Mouse (Mus musculus): ENCODE data around the gene Thbs3.

The Thbs3 gene

GRCm38 (mm10) chr3:89214681-89215411 is at the start of gene Thbs3:
TSS of gene Thbs3 (plus strand) at chr3:89215180.
- peak; percentile 85 for DNase-seq (ENCODE audit: low read depth)

DNA sequence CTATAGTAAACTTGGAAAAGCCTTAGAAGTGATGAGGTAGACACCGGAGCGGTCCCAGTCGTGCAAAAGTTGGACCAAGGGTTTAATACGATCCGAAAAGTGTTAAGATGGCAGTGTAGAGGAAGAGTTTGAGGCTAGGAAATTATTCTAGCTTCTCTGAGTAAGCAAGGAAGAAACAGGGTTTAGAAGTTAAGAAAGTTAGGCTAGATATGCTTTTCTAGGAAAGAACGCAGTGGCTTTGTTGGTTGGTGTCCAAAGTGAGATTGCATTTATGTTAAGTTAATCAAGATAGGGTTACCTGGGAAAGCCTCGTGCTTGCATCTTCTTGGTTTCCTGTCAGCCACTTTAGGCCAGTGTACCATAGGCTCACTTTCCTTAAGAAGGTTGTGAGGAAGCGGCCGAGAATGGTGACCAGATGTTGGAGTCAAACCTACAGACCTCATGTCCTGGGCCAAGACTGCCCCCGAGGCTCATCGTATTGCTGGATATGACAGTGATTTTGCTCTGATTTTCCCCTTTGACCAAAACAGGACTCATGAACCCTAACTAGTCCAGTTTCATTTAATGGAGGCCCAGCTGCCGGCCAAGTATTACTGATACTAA is 49.6 kb upstream of the Thbs3 start:
- DNase-seq (ENCODE audit: low read depth) = peak; percentile 53

- DNase-seq (ENCODE audit: low read depth) = no peak
These were observed 48.0 kb upstream of the Thbs3 start for GRCm38 (mm10) chr3:89166945-89167344.

- no peak for DNase-seq (ENCODE audit: low read depth)
These were observed 40.1 kb upstream of the Thbs3 start for GRCm38 (mm10) chr3:89174844-89175243.

DNA sequence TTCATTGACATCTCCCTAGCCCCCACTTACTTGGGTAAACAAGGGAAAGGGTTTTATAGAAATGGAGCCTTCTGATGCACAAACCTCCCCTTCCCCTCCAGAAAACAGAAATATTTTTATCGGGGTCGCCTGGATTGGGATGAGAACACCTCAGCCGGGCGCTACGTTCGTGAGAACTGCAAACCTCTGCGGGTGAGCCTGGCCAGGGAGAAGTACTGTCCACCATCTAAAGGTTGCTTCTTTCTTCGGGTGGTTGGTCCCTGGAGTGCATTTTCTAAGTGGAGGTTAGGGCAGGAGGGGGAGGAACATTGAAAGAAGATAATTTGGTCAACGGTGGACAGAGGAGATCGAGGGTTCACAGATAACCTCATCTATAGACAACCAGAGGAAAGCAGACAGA is 39.4 kb upstream of the Thbs3 start:
- DNase-seq (ENCODE audit: low read depth) = no peak

DNA sequence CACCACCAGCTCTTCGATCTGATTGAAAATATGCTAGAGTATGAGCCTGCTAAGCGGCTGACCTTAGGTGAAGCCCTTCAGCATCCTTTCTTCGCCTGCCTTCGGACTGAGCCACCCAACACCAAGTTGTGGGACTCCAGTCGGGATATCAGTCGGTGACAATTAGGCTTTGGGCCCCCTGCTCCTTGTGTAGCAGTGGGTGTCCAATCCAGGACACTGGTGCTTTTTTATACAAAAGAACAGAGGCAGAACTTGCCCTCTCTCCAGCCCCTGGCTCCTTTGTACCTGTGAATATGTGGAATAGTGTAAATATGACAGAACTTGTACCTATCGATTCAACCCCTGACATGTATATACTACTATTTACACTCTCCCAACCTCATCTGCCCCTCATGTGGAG is 38.6 kb upstream of the Thbs3 start:
- no peak for DNase-seq (ENCODE audit: low read depth)

- DNase-seq (ENCODE audit: low read depth) = peak; percentile 98
These were observed 37.5 kb upstream of the Thbs3 start, which contains the start of gene Scamp3 for GRCm38 (mm10) chr3:89177242-89178106. TSS of gene Scamp3 (plus strand) at chr3:89177473.

DNA sequence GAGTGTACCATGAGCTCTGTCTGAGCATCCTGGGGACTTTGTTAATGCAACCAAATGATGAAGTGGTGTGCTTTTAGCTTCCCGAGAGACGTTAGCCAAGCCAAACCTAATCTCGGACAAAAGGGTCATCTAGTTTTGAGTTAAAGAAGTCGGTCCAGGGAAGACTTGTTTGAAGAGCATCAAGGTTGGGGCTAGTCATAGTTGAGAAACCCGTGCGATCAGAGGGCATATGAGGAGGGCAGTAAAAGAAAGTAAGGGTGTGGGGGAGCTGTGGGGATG is 36.9 kb upstream of the Thbs3 start:
- peak; percentile 46 for DNase-seq (ENCODE audit: low read depth)

GRCm38 (mm10) chr3:89179056-89179455 is 35.9 kb upstream of the Thbs3 start:
- peak; percentile 46 for DNase-seq (ENCODE audit: low read depth)

GRCm38 (mm10) chr3:89181749-89182500 is 33.1 kb upstream of the Thbs3 start:
- DNase-seq (ENCODE audit: low read depth) = no peak

- DNase-seq (ENCODE audit: low read depth) = peak; percentile 62
These were observed 32.4 kb upstream of the Thbs3 start for GRCm38 (mm10) chr3:89182531-89183057.

DNA sequence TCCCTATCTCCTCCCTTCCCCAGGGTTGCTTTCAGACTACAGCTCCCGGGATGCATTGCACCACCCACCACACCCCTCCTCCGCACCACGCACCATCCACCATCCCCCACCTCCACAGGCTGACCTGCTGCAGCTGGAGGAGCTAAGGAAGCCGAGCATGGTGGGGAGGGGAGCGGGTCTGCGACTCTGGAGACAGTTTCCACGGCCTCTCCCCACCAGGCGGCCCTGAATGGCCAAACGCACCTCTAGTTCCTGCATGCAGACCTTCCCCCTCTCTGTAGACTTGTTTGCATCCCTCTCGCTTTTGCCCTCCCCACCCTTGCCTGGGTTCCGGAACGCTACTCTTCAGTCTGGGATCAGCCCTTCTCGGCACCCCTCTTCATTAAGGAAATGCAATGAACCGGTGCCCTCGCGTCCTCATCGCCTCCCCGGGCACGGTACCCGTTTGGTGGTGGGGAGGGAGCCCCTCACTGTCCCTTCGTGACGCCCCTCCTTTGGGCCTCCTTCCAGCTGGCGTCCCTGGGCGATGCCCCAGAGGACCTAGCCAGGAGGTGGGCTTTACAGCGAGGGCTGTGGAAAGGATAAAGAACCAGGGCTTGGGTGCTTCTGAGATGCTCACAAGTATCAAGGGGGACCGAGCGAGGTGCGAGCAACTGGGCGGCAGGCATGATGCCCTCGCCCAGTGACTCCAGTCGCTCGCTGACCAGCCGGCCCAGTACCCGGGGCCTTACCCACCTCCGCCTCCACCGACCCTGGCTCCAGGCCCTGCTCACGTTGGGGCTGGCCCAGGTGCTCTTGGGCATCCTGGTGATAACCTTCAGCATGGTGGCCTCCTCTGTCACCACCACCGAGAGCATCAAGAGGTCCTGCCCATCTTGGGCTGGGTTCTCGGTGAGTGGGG is 31.7 kb upstream of the Thbs3 start, which contains the start of gene Fam189b:
TSS of gene Fam189b (plus strand) at position 86 of the 901 bp plus-strand sequence.
- peak; percentile 79 for DNase-seq (ENCODE audit: low read depth)

DNA sequence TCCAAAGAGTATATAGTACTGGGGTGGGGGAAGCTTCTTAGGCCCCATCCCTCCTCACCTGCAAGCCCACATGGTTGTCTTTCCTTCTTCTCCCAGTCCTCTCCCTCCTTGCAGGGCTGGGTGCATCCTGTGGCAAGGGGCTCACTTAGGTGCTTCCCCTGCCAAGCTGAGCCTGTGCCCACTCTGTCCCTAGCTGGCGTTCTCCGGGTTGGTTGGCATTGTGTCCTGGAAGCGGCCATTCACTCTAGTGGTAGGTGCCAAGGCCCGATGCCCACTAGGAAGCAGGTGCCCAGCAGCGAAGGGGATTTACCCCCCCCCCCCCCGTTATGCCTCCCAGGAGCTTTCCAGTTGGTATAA is 31.0 kb upstream of the Thbs3 start:
- no peak for DNase-seq (ENCODE audit: low read depth)

DNA sequence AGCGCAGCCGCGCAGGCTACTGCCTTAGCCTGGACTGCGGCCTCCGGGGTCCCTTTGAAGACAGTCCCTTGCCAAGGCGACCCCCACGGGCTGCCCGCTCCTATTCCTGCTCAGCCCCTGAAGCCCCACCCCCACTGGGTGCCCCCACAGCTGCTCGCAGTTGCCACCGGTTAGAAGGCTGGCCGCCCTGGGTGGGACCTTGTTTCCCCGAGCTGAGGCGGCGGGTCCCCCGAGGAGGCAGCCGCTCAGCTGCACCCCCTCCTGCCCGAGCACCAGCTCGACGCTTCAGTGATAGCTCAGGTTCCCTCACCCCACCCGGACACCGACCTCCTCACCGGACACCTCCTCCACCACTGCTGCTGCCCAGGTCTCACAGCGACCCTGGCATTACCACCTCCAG is 27.8 kb upstream of the Thbs3 start:
- DNase-seq (ENCODE audit: low read depth) = no peak

- peak; percentile 80 for DNase-seq (ENCODE audit: low read depth)
These were observed 27.1 kb upstream of the Thbs3 start for GRCm38 (mm10) chr3:89187690-89188477.

GRCm38 (mm10) chr3:89188478-89188875 is 26.5 kb upstream of the Thbs3 start:
- DNase-seq (ENCODE audit: low read depth) = peak; percentile 79

DNA sequence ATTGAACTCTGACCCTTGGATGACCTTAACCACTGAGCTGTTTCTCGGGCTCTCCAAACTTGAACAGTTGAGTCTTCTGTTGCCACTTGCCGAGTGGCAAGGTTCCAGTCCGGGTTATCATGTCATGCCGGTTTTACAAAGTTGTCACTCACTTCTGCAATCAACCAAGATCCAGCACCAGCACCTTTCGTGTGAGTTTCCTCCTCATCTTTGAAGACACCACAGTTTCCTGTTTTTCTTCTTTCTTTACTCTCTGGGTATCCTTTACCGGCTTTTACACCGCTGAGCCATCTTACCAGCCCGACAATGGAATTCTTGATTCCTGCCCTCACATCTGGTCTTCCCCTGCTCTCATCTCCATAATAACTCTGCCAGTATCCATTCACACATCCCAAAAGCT is 24.5 kb upstream of the Thbs3 start:
- DNase-seq (ENCODE audit: low read depth) = peak; percentile 84

- no peak for DNase-seq (ENCODE audit: low read depth)
These were observed 21.6 kb upstream of the Thbs3 start for GRCm38 (mm10) chr3:89193351-89193750.

DNA sequence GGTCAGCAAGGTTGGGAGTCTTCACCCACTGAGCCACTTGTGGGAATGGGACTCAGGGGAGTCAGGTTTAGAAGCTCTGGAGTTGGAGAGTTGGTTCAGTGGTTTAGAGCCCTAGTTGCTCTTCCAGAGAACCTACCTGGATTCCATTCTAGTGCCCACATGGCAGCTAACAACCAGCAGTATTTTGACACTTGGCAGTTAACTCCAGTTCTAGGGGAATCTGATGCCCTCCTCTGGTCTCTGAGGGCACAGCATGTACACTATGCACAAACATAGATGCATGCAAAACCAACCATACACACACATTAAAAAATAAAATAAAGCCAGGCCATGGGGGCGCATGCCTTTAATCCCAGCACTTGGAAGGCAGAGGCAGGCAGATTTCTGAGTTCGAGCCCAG is 21.1 kb upstream of the Thbs3 start:
- peak; percentile 80 for DNase-seq (ENCODE audit: low read depth)
